Mouse (Mus musculus): ENCODE data around the gene Dhdh. TPM values are rescaled to one million over a fixed set of nuclear protein-coding genes. Genes with fewer than 3 reads are reported as not detected.
"Not testable (repeated sequence)": the region's sequence is repeated elsewhere in the genome, so short reads cannot be mapped to it uniquely, and the experiment has no call there.

The Dhdh gene
- total RNA-seq, 2 experiments from 2014 or later, result 7.9 to 13.1 TPM

DNA sequence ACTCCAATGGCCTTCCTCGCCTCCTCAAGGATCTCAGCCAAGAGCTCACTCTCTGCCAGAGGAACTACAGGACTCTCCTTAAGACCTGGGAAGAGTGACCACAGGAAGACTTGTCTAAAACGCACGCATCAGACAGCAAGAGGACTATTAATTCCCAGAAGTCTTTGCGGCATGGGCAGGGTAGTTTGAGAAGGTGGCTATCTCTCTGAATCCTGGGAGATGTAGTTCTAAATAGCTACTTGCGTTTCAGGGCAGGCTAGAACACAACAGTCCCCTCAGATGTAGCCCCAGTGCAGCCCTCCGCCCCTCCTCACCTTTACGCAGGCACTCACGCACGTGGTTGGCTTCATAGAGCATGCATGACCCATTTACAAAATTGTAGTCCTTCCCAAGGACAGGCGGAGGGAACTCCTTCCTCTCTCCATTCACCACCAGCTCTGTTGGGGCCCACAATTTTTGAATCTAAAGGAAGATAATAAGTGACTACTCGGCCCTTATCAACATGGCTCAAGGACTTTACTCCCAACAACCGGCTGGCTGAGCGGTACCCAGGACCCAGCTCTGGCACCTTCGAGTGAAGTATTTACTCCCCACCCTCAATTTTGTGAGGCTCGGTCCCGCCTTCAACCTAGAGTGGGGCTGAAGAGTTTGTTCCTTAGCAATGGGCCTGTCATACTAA is 13.2 kb downstream of the Dhdh start:
- DNase-seq, result no peak

DNA sequence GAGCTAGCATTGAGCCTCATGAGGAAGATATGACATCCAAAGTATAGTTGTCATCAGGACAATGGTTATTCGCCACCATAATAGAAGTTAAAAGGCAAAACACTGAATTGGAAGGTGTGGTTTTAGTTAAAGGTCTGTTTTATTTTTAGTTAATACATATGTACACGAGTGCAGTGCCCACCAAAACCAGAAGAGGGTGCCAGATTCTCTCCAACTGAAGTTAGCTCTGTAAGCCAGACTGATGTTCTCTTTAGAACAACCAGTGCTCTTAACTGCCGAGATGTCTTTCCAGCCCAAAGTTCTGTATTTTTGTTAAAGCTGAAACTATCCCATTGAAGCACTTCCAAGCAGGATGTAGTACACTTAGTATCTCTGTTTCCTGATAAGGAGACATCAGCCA is 17.7 kb downstream of the Dhdh start:
- DNase-seq, result peak; percentile 70 to 89

DNA sequence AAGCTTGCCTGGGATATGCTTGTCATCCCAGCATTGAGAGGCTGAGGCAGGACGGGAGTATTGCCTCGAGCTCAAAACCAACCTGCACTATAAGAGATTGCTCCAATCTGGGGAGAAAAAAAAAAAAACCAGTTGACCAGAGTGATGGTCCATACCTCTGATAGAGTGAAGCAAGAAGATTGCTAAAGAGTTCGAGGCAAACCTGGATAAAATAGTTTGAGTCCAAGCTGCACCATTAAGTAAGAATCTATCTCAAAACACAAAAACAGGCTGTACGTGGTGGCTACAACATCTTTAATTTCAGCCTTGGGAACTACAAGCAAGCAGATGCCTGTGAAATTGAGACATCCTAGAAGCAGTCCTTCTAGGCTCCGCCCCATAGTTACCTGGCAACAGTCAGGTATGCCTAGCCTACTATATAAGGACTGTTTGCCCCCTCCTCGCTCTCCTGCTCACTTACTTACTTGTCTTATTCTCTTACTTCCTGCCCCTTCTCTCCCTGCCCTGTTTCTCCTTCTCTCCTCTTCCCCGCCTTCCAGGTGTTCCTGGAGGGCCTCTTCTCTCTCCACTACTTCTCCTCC is 21.4 kb downstream of the Dhdh start:
- no peak for DNase-seq

DNA sequence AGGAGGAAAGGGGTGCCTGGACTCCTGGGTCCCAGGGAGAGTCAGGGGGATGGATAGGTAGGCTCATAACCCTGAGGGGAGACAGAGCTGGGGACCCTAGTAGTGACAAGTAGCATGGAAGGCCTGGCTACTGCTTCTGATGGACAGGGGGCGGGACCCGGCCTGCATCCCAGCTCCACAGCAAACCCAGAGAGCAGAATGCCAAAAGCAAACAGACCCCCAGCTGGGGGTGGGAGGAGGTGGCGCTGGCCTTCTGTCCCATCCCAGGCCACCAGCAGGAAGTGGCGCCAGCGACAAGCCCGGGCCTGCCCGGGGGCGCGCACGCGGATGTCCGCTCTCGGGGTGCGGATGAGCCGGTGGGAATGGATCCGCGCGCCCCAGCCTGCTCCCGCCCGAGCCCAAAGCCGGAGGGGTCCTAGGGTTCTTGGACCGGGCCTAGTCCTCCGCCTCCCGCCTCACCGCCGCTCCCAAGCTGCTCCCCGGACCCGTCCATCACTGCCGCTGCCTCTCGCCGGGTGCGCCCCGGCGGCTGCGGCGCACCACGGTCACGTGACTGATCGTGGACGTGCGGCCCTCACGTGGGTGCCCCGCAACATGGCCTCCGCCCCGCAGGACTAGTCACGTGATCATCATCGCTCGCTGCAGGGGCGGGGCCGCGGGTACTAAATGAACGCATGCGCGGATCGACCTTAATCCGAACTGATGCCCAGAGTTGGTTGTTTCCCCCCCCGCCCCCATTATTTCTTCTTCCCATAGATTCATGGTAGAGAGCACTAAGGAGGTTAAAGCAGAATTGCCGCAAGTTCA is 22.1 kb downstream of the Dhdh start, which contains the start of gene Bax:
Gene Bax, minus strand, starts transcription at position 616 of the 807 bp plus-strand sequence.
- peak; percentile 97 to 98 for DNase-seq

DNA sequence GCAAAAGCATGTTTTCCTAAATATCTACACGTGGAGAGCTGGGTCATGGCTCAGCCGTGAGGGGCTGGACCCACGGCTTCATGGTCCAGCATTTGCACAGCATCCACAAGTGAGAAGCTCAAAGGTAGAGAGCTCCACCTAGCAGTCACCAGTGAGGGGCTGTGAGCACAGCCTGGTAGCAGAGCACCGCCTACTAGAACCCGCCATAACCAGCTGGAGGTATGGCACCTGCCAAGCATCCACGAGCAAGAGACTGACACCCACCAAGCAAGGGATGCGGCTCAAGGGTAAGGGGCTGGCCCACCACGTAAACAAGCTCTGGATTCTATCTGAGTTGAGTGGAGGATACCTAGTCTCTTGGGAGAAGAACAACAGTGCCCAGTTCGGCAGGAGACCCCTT is 23.1 kb downstream of the Dhdh start:
- peak in 1 of 2 experiments; percentile 18 for DNase-seq

DNA sequence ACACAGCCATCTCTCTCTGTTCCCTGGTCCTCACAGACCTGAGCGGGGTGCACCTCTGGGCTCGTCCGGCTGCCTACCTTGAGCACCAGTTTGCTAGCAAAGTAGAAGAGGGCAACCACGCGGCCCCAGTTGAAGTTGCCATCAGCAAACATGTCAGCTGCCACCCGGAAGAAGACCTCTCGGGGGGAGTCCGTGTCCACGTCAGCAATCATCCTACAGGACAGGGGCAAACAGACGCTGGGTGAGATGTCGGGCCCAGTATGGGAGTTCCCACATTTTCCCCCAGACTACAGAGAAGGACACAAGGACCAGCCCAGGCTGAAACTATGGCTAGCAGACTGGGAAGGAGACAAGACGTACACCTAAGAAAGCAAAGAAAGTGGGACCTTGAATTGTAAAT is 23.5 kb downstream of the Dhdh start:
- DNase-seq, result no peak

DNA sequence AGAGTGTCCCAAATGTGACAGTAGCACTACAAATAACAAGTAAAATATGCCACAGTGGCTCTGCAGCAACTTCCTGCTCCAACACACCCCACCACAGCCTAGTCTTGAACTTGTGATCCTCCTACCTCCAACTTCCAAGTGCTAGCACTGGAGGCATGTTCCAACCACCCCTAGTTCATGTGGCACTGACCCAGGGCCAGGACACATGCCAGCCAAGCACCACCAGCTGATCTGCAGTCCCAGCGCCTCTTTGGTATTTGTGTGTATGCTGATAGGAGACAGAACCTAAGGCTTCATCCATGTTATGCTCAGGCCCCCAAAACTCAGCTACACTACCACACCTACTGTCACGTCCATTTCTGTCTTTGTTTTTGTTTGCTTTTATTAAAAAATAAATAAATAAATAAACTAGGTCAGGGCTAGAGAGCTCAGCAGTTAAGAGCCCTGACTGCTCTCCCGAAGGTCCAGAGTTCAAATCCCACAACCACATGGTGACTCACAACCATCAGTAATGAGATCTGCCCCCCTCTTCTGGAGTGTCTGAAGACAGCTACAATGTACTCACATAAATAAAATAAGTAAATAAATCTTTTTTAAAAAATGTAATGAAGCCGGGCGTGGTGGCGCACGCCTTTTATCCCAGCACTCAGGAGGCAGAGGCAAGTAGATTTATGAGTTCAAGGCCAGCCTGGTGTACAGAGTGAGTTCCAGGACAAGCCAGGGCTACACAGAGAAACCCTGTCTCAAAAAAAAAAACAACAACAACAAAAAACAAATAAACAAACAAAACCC is 24.4 kb downstream of the Dhdh start:
- DNase-seq, result no peak

DNA sequence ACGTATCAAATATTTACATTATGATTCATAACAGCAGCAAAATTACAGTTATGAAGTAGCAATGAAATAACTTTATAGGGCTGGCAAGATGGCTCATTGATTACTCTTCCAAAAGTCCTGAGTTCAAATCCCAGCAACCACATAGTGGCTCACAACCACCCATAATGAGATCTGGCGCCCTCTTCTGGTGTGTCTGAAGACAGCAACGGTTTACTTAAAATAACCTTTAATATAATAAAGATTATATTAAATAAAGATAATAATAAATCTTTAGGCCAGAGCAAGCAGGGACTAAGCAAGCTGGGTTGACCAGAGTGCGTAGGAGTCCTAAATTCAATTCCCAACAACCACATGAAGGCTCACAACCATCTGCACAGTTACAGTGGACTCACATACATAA is 25.7 kb downstream of the Dhdh start:
- not testable (repeated sequence) for DNase-seq

DNA sequence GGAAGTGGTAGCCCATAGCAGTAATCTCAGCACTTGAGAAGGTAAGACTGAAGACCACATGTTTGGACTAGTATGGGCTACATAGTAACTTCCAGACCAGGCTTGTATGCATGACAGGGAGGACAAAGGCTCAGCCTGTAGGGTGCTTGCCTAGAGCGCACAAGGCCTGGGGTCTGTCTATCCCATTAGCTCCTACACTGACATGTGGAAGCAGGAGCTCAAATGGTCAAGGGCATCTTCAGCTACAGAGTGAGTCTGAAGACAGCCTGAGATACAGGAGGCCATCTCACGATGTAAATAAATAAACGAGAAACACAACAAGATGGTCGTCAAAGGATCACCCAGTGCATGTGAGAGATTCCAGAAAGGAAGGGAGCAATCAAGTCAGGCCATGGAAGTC is 26.3 kb downstream of the Dhdh start:
- no peak for DNase-seq

DNA sequence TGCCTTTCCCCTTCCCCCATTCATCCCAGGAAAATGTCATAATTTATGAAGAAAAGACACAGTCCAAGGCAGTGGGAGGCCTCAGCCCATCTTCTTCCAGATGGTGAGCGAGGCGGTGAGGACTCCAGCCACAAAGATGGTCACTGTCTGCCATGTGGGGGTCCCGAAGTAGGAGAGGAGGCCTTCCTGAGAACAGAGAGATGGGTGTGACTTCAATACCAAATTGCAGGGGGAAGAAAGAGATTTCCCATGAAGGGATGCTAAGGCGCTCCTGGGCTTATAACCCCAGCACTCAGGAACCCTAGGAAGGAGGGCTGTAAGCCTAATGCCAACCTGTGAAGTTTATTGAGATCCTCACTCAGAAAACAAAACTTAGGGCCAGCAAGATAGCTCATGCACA is 26.8 kb downstream of the Dhdh start:
- DNase-seq, result no peak

DNA sequence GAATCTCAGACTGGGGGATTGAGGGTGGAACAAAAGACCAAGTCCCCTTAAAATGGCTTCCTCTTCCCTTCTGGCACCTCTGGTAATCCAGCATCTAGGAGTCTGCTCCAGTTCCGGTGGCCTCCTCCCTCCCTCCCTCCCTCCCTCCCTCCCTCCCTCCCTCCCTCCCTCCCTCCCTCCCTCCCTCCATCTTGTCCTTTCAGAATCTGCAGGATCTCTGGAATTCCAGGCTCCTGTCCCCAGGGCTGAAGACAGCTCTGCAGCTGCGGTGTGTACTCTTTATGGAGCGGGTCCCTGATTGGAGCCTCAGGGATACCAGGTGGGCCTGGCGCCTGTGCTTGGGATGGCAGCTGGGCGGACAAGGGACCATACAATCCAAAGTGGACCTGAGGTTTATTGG is 27.3 kb downstream of the Dhdh start:
- DNase-seq, result no peak

DNA sequence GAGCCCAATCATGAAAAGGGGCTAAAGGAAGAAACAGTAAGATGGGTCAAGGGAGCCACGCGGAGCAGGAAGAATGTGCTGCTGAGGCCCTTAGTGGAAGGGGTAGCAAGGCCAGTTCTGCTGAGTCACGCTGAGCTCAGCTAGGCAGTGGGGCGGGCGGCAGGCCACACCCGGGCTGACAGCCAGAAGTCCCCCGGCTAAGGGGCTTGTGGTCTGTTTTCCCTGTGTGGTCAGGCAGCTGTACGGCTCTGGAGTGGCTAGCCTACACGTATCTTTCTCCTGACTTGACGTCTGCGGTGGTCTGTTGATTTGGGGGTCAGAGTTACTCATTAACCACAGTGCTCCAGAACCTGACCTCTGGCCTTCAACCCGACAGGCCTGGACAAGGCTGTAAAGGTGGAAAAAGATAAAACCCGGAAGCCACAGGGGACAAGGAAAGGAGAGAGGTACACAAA is 27.7 kb downstream of the Dhdh start:
- peak; percentile 79 to 84 for DNase-seq

DNA sequence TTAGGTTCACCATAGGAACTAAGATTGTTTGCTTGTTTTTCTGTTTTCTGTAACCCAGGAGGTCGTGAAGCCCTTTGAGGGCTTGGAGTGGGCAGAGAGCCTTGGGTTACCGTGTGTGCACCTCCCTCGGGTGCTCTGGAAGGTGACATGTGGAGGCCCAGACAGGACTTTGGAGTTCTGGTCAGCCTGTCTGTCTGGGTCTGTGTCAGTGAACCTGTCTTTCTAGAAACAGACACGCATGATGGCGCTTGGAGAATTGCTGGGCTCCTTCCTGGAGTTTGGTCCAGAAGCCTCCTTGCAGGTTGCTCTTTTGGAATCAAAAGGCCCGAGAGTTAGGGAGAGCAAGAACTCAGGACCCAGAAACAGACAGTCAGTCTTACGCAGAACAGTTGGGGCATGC is 28.2 kb downstream of the Dhdh start:
- peak; percentile 31 to 69 for DNase-seq

DNA sequence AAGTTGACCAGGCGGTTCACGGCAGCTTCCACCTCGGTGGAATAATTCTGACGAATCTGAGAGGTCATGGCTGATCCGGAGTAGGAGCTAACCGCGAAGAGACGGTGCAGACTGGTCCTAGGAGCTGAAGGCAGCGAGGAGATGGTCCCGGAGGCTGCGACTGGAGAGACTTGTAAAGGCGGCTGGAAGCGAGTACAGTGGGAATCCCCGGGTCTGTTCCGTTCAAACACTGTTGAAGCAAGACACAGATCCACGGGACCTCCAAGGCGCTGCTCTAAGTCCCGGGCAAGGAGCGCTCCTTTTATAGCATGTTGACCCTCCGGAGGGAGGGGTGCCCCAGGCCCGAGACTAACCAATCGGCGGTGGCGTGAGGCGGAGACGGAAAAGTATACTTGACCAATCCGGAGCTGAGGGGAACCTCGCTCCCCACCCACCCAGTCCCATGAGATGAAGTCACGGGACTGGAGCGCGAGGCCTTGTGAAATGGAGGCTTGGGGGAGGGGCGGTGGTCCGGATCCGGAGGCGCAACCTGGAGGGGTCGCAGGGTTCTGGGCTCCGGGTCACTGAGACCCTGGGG is 29.0 kb downstream of the Dhdh start, which contains the start of gene Ftl1:
Gene Ftl1, minus strand, starts transcription at position 321 of the 577 bp plus-strand sequence.
- peak; percentile 98 to 99 for DNase-seq

DNA sequence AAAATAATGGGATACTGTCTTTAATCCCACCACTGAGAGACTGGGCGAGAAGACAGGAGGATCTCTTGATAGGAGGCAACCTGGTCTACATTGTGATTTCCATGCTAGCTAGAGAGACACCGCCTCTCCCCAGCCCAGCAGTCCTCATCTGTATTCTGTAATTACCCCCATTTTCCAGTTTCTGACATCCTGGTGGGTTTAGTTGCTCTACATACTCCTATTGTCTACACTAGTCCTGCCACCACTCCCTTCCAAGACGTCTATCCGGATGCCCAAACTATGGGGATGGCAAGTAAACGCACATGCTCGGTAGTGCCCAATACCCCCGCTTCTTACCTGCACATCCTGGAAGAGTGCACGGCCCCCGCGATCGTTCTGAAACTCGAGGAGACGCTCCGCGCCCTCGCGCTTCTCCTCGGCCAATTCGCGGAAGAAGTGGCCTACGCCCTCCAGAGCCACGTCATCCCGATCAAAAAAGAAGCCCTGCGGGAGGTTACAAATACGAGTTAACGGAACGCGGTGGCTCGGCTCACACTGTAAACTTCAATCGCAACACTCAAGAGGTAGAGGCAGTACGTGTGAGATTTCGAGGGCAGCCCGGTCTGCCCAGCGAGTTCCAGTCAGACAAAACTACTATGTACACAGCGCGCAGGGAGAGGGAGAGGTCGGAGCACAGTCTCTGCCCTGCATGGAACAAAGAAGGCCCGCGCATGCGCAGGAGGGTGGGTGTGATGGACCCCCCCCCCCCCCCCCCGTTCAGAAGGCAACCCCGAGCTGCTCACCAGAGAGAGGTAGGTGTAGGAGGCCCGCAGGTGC is 29.6 kb downstream of the Dhdh start:
- DNase-seq, result peak; percentile 86 to 89

DNA sequence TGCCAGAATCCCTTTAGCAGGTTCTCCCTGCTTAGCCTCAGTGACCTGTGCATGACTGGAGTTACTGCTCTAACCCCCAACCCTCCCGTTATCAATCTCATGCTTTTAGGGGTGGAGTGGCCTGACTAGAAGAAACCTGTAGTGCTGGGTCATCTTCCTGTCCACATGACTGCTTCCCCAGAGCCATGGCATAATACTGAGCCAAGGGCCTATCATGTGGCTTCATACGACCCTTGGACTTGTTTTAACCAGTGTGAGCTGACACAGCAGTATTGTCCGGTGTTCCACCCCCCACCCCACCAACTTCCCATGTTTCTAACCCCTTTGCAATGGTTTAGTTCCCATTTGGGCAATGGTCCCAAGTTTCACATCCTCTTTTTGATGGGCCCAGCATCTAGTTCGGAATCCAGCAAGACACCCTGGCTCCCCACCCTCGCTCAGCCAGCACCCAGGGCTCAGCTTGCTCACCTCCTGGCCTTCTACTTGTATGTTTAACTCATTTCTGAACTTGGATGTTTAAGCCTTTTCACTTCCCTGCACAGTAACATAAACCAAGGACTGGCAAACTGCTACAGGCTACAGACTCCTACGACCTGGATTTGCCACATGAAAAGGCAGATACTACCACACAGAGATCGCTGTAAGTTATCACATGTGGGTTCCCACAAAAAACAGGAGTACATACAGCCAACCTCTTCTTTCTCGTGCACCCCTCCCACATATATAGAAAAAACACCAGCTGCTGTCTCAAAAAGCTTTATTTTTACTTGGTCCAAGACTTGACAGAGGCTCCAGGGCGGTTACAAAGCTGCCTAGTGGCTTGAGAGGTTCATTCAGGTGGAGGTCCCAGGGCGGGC is 31.2 kb downstream of the Dhdh start:
- peak; percentile 63 to 75 for DNase-seq

DNA sequence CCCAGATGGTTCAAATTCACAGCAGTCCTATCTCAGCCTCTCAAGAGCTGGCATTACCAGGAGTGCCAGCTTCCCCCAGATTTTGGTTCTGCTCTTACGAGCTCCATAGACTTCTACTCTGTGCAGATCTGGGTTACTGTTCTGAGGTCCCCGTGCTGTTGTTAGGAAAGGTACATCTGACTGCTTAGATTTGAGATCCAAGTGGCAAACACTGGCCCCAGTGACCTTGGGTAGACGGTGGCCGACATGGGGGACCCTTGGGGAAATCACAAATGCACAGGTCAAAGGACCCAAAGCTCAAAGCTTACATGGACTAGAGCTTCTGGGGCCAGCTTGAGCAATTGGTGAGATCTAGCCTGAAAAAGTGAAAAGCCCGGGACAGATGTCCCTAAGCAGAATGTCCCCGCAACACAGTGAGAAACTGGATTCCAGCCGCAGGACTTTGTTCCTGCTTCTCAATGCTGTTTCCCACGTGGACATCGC is 31.8 kb downstream of the Dhdh start:
- no peak for DNase-seq

DNA sequence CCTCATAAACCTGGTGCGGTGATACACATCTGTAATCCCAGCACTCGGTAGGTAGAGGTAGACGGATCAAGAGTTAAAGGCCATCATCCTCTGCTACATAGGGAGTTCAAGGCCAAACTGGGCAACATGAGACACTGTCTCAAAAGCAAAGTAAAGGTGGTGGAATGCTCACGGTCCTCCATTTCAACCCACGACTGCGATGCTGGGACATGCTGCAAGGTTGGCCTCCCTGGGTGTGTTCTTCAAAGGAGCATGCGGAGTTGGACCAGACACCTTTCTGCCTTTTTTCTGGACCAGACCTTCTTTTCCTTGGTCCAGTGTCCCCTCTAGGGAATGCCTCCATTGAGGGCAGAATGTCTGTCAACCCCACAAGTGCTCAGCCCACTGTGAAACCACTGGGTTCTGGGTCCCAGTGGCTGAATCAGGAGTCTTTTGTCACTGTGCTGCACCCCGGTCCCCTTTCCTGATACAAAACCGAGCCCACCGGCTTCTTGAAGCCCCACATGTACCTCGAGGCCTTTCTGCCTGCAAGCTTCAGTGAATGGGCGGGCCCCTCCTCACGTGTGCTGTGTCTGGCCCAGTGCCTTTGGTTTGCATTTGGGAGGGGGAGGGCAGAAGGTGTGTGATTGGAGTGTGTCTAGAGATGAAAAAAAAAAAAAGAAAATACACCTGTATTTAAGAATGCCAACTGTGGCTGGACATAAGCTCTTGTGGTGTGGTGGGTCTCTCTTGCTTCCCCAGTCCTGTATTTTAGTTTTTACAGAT is 32.5 kb downstream of the Dhdh start:
- DNase-seq, result no peak

DNA sequence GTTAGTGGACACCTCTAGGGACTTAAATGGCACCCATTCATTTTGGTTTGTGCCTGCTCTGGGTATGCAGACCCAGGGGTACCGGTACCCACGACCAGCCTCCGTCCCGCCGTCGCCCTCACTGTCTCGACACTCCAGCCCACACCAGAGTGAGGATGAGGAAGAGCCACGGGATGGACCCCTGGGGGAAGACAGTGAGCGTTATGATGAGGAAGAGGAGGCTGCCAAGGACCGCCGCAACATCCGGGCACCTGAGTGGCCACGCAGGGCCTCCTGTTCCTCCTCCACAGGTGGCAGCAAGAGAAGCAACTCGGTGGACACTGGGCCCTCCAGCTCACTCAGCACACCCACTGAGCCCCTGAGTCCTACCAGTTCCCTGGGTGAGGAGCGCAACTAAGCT is 33.6 kb downstream of the Dhdh start:
- no peak for DNase-seq

Data from heart, adult 18-20 months (tissue).